Mouse (Mus musculus) induced T-regulatory cell, adult 2 months (primary cell): Measurements from ENCODE around the gene Rnf7.
"Not testable (repeated sequence)": the region's sequence is repeated elsewhere in the genome, so short reads cannot be mapped to it uniquely, and the experiment has no call there.

Source experiments
- DNase-seq: peaks from one replicate; pipeline ENCODE4 v3.0.0-alpha.2; 2012; ENCODE audit warnings: low read depth

Gene Rnf7

DNA sequence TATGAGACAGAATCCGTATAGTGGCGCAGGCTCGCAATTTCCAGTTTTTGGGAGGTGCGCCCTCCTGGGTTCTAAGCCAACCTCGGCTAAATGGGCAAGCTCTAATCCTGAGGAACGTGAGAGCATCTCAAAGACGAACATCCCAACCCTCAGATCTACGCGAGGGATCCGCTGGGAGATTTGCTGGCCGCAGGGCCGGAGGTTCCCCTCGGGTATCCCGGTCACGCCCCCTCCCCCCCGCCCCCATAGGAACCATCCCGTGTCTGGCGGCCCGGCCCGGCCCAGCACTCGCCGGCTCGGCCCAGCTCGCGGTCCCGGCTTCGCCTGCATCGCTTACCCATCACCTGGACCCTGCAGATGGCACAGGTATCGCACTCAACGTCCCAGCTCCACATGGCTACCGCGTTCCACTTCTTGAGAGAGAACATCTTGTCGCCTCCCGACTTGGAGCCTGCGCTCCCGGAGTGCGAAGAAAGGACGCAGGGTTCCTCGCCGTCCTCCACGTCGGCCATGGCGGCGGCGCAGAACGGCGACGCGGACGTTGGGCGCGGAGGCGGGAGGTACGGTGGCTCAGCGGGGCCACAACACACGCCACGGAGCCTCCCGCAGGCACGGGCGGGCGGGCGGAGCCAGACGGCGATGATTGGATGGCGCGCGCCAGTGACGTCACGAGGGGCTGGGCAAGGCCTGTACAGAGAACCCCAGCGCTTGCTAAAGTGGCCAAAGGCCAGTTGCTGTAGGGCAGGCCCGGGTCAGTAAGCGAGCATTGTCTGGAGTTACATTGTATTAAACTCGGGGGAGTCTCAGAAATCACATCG, at the start of gene Rnf7:
TSS of gene Rnf7 (minus strand) at position 605 of the 818 bp plus-strand sequence.
- DNase-seq, result peak; percentile 97

DNA sequence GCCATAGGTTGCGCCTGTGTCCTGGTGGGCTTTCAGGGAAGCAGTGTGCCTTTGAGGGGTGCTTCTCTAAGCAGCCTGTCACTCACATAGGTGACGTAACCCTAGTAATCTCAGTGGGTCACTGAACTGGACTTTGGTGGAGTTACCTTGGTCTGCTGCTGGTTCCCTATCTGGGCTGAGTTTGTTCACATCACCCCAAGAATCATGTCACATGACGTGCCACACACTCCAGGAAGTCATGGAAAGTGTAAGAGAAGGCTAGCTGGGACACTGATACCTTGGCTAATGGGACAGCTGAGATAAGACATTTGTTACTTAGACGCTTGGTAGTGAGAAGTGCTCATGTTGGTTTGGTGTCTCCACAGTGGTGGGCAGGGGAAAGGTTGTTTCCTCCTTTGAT, 47.5 kb upstream of the Rnf7 start:
- DNase-seq, result no peak

DNA sequence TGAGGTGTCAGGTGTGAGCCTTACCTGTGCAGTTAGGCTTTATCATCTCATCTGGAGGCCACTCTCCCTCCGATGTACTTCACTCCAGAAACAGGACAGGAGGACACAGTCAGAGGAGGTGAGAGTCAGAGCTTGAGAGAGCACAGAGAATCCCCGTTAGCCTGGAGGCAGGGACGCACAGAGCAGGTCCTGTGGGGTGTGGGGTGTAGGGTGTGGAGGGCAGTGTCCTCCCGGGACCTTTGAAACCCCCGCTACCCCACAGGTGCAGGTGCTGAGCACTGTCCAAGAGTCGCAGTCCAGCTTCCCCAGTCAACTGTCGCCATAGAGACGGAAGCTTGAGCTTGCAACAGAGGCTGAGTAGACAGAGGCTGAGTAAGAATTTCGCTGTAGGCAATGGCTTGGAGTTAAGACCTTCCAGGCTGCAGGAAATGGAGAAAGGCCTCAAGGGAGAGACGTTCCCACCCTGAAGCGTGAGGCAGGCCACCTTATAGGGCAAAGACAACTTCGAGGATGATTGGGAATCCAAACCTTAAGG, 46.6 kb upstream of the Rnf7 start, which contains the start of gene Gm28729:
TSS of gene Gm28729 (minus strand) at position 293 of the 535 bp plus-strand sequence.
- no peak for DNase-seq

DNA sequence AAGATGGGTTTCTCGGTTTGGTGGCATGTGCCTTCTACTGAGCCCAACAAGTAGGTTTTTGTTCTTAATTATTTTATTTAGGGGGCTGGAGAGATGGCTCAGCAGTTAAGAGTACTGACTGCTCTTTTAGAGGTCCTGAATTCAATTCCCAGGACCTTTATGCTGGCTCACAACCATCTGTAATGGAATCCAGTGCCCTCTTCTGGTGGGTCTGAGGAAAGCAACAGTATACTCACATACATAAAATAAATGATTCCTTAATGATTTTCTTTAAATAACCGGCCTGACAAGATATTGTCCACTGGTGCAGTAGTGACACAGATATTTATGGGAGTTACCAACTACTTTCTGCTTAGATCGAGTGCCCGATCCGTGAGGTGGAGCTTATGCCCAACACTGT, 44.7 kb upstream of the Rnf7 start:
- no peak for DNase-seq

DNA sequence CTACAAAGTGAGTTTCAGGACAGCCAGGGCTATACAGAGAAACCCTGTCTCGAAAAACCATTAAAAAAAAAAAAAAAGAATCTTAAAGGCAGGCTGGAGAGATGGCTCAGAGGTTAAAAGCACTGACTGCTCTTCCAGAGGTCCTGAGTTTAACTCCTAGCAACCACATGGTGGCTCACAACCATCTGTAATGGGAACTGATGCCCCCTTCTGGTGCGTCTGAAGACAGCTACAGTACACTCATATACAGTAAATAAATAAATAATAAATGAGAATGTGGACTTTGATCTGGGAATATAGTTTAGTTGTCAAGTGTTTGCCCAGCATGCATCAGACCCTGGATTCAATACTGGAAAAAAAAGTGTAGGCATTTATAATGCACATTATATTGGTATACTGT, 43.1 kb upstream of the Rnf7 start:
- DNase-seq, result not testable (repeated sequence)

DNA sequence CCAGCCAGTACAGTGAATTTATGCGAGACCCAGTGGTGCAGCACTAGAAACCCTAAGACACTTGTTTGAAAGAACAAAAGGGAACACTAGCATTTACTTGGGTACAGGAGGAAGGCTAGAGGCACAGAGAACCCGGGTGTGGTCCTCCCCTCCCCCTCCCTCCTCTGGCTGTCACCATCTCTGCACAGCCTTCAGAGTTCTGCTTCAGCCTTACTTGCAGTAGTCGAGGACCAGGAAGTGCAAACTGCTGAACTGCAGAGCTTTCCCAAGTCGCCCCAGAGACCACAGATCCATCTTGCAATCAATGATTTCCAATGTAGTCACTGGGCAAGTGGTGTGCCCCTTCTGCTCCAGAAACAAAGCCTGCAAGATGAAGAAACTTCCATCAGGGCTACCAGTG, 39.0 kb upstream of the Rnf7 start:
- DNase-seq, result peak; percentile 26

DNA sequence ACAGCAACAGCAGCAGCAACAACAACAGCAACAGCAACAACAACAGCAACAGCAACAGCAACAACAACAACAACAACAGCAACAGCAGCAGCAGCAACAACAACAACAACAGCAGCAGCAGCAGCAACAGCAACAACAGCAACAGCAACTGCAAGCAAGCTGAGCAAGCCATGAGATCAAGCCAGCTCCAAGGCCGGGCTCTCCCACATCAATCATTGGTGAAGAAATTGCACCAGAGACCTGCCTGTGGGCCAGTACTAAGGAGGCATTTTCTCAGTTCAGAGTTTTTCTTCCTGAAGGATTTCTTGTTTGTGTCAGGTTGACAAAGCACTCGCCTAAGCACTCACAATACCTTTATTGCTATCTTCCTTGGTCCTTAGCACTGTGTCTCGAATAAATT, 38.3 kb upstream of the Rnf7 start:
- DNase-seq, result peak; percentile 12

DNA sequence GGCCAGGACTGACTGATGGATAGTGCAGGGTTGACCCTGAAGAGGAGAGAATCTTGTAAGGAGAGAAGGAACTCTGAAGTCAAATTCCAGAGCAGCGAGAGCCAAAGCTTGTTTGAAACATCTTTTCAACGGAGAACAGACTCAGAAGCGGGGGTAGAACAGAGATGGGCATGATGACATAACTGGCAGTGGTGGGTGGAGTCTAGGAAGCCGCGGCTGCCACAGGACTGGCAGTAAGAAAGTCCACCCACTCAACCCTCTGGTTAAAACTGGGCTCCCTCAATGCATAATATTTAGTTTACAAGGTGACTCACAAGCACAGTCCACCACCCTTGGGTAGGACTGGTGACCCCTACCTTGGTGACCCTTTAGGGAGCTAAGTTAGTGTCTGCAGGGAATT, 37.3 kb upstream of the Rnf7 start:
- DNase-seq, result peak; percentile 59

DNA sequence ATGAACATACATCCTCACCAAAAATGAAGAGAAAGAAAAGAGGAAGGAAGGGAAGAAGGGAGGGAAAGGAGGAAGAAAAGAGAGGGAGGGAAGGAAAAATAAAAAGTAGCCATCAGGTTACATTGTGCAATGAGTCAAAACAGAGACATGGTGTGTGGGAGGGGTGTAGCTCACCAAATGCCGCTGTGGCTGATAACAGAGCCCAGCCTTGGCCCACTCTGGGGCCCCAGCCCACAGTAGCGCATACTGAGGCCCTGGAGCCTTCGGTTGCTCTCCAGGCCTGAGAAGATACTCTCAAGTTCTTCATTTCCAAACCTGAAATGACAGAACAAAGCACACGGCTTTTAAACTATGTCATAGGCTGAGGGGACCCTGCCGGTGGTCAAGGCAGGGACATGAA, 35.8 kb upstream of the Rnf7 start:
- DNase-seq, result no peak

DNA sequence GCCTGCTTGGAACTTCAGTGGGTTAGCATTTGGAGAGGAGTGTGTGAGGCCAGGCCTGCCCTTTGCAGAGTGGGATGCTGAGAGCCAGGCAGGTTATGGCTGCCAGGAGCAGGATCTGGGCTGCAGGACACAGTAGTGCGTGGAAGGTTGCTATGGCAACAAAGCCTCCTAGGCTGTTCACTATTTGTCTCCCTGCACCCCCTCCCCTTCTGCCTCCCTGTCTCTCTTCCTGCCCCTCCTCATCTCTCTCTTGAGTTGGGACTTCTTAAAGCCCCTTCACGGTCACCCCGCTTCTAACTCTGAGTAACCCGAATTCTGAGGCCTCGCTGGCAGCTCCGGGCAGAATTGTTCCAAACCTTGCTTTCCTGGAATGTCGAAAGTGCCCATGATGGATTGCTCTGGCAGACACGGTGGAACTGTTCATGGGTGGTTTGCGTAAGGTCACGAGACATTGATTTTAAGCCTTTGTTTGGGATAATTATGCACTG, 27.6 kb upstream of the Rnf7 start:
- DNase-seq, result no peak

DNA sequence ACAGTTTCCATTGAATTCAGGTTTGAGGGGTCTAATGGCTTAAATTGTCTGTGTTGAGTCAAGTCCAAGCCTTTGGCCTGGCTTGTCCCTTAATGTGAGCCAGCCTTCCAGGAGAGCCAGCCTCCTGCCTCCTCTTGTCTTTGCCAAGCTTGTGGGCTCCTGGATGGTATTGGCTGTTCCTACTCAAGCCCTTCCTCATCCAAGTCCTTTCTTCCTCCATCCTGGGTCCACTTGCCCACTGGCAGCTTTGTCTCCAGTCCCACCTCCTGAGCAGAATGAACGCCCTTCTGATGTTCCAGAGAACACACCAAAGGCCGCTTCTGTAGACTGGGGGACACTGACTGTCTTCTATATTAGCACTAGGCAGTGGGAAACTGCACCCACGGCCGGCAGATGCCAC, 26.7 kb upstream of the Rnf7 start:
- no peak for DNase-seq

DNA sequence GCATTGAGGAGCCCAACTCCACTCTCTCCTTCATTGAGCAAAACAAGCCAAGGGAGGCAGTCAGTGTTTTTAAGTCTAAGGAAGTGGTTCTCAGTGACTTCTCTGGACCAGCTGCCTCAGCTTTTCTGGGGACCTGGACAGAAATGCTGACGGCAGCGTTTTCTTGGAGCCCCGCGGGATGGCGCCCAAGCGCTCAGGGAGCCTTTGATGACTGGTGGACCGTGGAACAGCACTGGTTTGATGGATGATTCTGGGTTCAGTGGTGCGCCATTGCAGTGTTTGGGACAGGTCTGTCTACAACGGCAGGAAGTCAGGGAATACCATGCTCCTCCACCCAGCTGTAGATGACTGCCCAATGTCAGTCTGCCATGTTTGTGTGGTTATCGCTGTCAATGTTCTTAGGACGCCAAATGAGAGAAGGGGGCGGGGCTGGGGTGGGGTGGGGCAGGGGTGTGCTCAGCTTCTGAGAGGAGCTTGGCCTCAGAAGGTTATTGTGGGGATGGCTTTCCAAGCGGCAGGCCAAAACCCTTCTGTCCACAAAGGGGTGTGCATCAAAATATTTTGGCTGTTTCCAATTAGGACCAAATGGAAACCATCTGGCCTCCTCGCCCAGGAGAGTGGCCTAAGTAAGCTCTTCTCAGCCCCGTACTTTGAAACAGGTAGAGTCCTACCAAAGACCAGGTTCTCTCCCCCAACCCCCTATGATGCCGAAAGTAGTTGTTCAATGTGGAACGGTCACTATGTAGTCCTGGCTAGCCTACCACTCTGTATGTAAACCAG, 25.8 kb upstream of the Rnf7 start:
- no peak for DNase-seq

DNA sequence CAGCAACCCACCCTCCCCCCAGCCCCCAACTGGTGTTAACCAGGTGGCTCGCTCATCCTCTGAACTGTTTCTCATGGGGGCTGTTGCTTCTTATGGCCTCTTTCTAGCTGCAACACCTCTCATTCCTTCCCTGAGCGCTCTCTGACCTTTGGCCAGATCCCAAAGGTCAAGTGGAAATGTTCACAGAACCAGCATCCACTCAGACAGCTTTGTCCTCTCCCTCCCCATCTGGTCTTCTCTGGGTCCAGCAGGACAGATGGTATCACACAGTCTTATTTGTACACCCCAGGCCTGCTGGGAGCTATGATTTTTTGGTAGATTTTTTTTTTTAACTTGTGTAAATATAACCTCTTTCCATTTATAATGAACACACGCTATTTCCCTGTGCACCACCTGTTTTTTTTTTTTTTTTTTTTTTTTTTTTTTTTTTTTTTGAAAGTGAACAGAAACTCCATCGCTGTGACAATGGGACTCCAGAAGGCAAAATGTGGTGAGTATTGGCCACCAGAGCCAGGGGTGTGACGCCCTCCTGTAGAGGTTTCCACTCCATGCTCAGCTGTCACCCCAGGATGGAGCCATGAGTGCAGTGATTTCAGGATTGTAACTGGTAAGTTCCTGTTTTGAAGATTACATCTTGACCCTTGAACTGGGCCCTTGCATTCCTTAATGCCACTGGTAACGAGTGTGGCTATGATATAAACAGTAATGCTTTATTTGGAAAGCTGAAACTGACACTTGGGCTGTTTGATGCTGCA, 24.6 kb upstream of the Rnf7 start:
- no peak for DNase-seq

DNA sequence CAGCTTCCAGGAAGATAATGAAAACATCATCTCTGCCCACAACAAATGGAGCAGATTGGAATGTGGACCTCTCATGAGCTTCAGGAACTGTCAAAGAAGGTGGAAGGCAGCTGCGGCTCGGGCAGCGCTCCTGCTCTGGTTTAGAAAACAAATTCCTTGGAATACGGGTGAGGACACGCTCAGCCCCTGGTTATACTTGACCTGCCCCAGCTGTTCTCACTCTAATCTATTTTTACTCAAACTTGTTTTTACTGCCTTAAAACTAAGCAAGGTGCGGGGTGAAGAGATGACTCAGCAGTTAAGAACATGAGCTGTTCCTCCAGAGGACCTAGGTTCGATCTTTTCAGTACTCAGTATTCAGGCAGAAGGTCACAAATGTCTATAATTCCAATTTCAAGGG, 22.7 kb upstream of the Rnf7 start:
- no peak for DNase-seq

DNA sequence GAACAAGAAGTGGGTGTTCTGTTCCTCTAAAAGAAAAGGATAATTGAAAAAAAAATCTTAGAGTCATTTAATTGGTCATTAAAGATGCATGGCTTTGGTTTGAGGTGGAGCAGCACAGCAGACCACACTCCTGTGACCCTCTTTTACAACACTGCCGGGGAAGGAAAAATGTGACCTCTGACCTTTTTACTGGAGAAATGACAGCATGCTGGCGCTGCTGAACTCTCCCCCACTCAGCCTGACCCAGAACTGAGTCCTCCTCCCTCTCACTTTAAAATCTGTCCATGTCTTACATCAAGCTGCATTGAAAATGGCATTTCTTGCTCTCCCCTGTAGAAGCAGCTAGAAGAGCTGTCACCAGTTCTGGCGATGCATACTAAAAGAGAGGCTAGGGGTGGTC, 14.7 kb upstream of the Rnf7 start:
- no peak for DNase-seq

DNA sequence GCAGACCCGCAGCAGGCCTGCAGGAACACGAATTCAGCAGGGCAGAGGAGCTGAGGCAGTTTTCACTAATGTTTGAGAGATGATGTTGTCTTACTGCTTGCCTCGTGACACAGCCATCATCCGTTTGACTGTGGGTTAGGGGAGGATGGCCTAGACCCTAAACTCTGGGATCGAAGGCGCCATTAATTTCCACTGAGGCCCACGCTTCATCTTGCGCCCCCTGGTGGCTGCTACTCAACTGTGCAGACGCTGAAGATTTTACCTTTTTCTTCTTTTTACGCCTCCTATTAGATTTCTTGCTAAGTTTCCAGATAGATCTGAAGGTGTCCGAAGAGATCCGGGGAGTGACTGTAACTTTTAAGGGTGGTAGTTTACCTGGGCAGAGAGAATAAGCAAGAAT, 13.3 kb upstream of the Rnf7 start:
- peak; percentile 83 for DNase-seq

DNA sequence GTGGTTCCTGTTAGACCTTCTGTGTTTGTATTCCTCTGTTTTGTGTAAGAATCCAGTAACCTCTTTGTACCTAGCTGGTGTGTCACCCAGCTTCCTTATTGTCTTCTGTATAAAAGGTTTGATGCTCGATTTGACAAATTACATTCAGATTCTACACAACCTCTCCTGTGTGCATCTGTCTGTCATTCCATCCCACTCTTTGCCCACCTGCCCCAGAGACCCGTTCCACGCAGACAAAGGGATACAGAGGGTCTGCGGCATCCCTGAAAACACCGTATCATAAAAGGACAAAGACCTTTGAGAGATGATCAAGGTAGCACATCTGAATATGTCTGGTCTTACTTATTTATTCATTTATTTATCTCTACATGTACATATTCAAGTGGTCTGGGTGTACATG, 9.4 kb upstream of the Rnf7 start:
- not testable (repeated sequence) for DNase-seq

DNA sequence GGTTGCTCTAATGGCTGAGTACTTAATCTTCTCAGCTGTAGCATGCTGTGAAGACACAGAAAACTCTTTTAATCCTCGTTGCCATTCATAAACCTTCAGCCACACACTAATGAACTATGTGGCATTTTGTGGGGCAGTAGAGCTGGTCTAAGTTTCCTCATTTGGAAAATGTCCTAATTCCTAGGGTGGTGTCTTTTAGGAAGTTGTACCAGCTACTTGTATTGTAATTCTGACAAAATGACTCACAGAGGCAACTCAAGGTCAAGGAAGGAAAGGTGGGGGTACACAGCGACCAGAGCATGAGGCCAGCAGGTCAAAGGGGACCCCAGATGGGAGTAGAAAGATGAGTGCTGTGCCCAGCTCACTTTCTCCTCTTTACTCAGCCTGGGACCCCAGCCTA, 5.2 kb upstream of the Rnf7 start:
- DNase-seq, result no peak

DNA sequence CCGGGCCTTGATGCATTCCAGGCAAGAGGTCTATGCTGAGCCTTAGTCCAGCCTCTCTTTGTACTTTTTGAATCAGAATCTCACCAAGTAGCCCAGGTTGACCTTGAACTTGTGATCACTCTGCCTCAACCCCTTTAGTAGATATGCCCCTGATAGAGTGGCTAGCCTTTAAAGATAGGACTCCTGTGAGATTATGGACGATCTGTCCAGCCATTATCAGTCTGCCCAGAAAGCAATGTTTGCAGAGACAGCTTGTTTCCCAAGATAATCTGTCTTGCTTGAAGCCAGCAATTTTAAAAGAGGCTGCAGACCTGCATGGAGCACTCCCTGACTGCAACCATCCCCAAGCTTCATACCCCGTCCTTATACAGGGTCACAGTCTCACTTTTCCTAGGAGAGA, 4.6 kb upstream of the Rnf7 start:
- DNase-seq, result no peak

DNA sequence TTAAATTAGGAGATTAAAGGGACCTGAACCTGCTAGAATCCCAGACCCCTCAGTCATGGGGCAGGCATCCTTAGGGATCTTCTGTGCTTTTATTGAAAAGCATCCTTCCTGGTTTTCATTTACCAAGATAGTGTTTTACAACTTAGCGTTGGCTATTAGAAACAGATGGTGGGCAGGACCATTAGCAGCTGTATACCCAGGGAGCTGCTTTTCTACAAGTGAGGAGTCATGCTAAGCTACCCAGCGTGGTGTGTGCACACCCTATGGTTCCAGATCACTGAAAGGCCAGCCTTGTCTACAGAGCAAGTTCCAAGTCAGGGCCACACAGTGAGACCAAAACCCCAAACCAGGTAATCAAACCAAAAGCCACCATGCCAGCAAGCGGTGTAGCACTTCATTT, 6.1 kb downstream of the Rnf7 start:
- DNase-seq, result no peak

DNA sequence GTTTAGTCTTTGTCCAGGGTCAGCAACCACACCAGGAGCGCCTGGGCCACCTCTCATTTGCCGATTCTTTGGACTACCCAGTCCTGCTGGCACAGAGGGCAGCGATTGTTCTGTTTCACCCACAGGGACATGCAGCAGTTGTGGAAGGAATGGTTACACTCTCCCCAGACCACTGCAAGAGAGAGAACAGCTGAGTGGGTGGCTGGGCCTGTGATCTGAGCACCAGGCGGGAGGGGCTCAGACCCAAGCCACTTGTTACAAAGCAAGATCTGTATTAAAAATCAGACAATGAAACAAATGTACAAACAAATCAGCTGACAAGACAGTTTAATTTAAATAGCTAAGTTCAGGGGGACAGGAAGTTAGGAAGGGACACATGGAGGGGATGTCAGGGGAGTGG, 6.8 kb downstream of the Rnf7 start:
- DNase-seq, result not testable (repeated sequence)

DNA sequence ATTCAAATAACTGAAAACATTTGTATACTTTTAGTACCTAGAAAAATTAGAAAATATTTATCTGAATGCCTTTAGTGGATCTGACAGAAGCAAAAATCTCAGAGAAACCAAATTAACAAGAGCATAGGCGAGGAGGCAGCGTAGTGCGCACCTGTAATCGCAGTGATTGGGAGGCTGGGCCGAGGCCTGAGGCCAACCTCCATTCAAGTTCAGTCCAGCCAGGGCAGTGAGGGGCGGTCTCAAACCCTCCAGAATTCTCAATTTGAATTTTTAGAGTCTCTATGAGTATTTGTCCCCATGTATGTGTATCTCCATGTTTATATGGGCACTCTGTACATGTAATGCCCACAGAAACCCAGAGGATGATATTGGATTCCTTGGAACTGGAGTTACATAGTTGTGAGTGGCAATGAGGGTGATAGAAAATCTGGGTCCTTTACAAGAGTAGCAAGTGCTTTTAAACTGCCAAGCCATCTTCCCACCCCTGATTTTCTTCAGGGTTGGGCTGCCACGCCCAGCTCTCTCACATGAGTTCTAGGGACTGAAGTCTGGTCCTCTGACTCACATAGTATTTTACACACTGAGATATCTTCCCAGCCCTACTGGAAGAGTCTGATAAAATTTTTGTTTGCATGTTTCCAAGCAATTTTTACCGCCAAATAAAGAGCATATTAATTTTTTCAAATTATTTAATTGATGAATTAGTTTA, 8.1 kb downstream of the Rnf7 start:
- DNase-seq, result no peak
